Mouse (Mus musculus): ENCODE data around the gene Rps6kb1. TPM values are rescaled to one million over a fixed set of nuclear protein-coding genes. Genes with fewer than 3 reads are reported as not detected.
A peak's percentile ranks its signal among the peaks of the same experiment; 100 is the strongest.

Gene Rps6kb1
- total RNA-seq, 2 experiments from 2014 or later = 38.5 to 39.2 TPM

GRCm38 (mm10) chr11:86586177-86586867 is 41.7 kb upstream of the Rps6kb1 start:
- no peak for TF ChIP-seq CTCF (IDR thresholded peaks at IDR 0.05)
- intact Hi-C loops (cut with DNase I) = no loop called here
- H3K27ac ChIP-seq = no peak overlapping the region
- no peak for DNase-seq (ENCODE audit: extremely low spot score in 1 of 2, low spot score in 2 of 2)
- peak overlapping the region; percentile 19; the same call in 1 of the 2 replicates for H3K4me3 ChIP-seq

GRCm38 (mm10) chr11:86585598-86585984 is 41.0 kb upstream of the Rps6kb1 start:
- H3K27ac ChIP-seq = no peak overlapping the region
- intact Hi-C loops (cut with DNase I) = no loop called here
- DNase-seq (ENCODE audit: extremely low spot score in 1 of 2, low spot score in 2 of 2) = no peak
- no peak for TF ChIP-seq CTCF (IDR thresholded peaks at IDR 0.05)
- no peak overlapping the region for H3K4me3 ChIP-seq

DNA sequence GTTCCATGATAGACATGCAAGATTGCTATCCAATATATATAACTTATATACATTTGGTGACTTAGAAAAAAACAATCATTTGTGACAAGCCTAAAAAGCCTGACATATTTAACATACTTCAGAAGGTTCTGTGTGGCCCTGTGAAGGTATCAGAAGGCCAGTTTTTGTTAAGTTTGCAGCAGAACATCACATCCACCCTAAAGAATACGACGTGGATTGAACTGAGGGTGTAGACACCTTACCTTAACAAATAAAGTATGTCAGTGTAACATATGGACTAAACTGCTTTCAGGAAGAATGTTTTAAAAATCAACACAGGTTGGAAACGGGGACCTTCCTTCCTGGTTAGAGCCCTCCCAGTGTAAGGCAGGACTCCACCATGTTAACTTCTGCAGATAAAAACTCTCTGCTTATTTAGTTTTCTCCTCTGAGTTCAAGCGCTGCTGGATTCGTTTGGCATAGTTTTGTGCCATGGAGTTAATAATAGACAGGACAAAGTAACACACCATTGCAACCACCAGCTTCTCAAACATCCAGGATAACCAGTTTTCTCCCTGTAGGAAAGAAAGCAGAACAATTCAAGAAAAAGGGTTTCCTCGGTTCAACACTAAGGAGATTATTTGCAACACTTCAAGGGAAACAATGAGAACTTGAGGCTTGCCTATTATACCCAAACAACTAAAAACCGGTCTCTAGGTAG is 40.4 kb upstream of the Rps6kb1 start:
- DNase-seq (ENCODE audit: extremely low spot score in 1 of 2, low spot score in 2 of 2) = no peak

GRCm38 (mm10) chr11:86583990-86584897 is 39.6 kb upstream of the Rps6kb1 start:
- DNase-seq (ENCODE audit: extremely low spot score in 1 of 2, low spot score in 2 of 2) = no peak
- H3K4me3 ChIP-seq = no peak overlapping the region
- H3K27ac ChIP-seq = no peak overlapping the region
- intact Hi-C loops (cut with DNase I) = no loop called here
- no peak for TF ChIP-seq CTCF (IDR thresholded peaks at IDR 0.05)

More for the DNA sequence above, 40.4 kb upstream of the Rps6kb1 start:
- Histone ChIP-seq H3K4me3 (no peak overlapping the region), H3K27ac (no peak overlapping the region)
- TF ChIP-seq CTCF (IDR thresholded peaks at IDR 0.05) = no peak
- intact Hi-C loops (cut with DNase I) = no loop called here

DNA sequence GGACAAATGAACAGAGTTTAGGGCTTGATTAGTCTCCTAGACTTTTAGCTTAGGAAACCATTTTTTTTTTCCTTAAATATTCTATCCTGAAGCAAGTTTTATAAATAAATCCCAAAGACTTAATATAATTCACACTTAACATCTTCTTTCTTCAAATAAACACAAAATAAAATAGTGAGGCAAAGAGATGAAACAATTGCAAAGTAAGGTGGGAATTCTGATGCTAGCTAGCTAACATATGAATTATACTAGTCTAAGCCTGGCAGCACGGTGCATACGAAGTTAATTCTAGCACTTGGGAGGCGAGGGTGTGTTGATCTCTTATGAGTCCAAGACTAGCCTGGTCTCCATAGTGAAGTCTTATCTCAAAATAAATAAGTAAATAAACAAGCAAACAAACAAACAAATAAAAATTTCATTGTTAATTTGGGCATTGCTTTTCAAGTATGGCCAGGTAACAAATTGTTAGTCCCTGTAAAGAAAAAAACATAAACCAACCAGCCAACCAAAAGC is 38.8 kb upstream of the Rps6kb1 start:
- intact Hi-C loops (cut with DNase I) = no loop called here
- no peak for TF ChIP-seq CTCF (IDR thresholded peaks at IDR 0.05)
- Histone ChIP-seq H3K4me3 (no peak overlapping the region), H3K27ac (no peak overlapping the region)
- no peak for DNase-seq (ENCODE audit: extremely low spot score in 1 of 2, low spot score in 2 of 2)

DNA sequence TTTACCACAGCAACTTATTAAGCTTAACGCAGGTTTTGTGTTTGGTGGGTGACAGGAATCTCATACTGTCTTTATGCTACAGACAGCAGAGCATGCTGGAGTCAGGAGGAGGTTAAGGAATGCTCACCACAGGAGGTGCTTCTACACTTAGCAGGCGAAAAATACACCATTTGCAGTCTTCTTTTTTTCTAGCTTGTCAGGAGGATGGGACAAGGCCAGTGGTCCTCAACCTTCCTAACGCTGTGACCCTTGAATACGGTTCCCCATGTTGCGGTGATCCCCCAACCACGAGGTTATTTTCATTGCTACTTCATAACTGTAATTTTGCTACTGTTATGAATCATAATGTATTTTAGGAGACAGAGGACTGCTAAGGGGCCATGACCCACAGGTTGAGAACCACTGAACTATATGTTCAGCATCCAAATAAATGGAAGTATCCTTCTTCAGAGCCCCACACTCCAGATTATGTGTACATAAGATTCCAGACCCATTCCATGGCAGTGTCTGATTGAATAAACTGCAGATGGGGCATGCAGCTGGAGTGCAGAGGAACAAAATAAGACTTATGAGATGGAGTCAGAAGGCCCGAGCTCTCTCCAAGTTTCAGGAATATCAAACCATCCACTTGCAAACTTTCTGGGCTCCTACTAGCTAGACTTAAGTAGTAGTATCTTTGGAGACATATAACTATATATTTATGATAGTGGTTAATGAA is 38.1 kb upstream of the Rps6kb1 start:
- no peak overlapping the region for H3K27ac ChIP-seq
- TF ChIP-seq CTCF (IDR thresholded peaks at IDR 0.05) = no peak
- DNase-seq (ENCODE audit: extremely low spot score in 1 of 2, low spot score in 2 of 2) = no peak
- H3K4me3 ChIP-seq = no peak overlapping the region
- intact Hi-C loops (cut with DNase I) = no loop called here

DNA sequence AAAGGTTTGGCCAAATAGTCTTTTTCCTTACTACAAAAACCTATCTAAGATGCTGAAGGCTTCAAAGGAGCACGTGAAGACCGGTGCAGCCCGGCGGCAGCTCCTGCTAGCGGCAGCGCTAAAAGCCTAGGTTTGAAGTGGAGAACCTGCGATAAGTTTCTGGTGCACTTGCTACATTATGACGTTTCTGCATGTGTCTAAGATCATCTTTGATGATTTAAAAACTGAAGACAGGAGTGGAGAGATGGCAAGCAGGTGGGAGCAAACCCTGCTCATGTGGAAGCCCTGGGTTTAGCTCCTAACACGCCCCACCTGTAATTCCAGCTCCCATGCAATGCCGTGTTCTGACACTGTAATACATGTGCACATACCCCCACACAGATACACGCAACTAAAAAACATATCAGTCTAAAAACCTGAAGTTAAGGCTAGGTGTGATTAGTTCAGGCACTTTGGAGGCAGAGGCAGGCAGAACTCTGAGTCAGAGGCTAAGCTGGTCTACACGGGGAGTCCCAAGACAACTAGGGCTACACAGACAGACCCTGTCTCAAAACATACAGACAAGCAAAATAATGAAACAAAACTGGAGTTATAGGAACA is 37.4 kb upstream of the Rps6kb1 start:
- DNase-seq (ENCODE audit: extremely low spot score in 1 of 2, low spot score in 2 of 2) = no peak
- intact Hi-C loops (cut with DNase I) = no loop called here
- Histone ChIP-seq H3K4me3 (no peak overlapping the region), H3K27ac (no peak overlapping the region)
- no peak for TF ChIP-seq CTCF (IDR thresholded peaks at IDR 0.05)

GRCm38 (mm10) chr11:86581250-86581753 is 36.7 kb upstream of the Rps6kb1 start:
- Histone ChIP-seq H3K27ac (peak overlapping the region; percentile 75), H3K4me3 (peak overlapping the region; percentile 15; the same call in 1 of the 2 replicates)
- no peak; the same call in 1 of the 2 replicates for TF ChIP-seq CTCF (IDR thresholded peaks at IDR 0.05)
- intact Hi-C loops (cut with DNase I) = no loop called here
- DNase-seq (ENCODE audit: extremely low spot score in 1 of 2, low spot score in 2 of 2) = no peak

GRCm38 (mm10) chr11:86580319-86581113 is 35.9 kb upstream of the Rps6kb1 start:
- Histone ChIP-seq H3K4me3 (no peak overlapping the region), H3K27ac (no peak overlapping the region; the same call in 1 of the 2 replicates)
- TF ChIP-seq CTCF (IDR thresholded peaks at IDR 0.05) = no peak
- no peak for DNase-seq (ENCODE audit: extremely low spot score in 1 of 2, low spot score in 2 of 2)
- intact Hi-C loops (cut with DNase I) = no loop called here

All from left cerebral cortex, adult 2 months (tissue).